In the genomic region with DNA sequence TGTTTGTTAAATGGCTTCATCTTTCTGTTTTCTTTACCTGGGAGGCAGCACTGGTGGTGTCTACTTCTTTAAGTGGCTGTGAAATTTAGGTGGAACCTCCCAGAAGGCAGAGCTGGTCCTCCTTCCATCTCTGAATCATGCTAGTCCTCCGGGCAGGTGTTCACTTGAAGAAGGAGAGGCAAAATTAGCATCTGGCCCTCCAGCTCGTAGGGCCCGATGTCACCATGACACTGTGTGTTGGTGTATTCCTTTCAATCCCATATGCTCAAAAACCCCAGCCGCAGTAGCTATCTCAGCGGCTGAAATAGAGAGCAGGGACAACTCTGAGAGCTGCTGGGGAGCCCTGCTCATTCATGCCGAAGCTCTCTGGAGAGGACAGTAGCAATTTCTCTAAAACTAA, we compare ENCODE assay signal across 20 mouse cellular contexts.
"Had no signal": no experiment of that assay in that cellular context is flagged by ENCODE, and none has a peak within 500 bp of the region (broad histone marks: within the 10 kb centered on the region; RNA-seq: fewer than 3 reads in every experiment).

No protein-coding gene starts in this region.

- H3K4me2 ChIP-seq: kidney, embryonic 15.5 days; limb, embryonic 12.5 days; limb, embryonic 15.5 days; liver, embryonic 11.5 days; lung, embryonic 14.5 days; midbrain, embryonic 12.5 days; midbrain, embryonic 15.5 days; neural tube, embryonic 12.5 days; neural tube, embryonic 15.5 days had no signal

- H3K27me3 ChIP-seq: kidney, embryonic 15.5 days; limb, embryonic 12.5 days; limb, embryonic 15.5 days; midbrain, embryonic 12.5 days; midbrain, embryonic 15.5 days; neural tube, embryonic 12.5 days; neural tube, embryonic 15.5 days had no signal

- ATAC-seq: liver, postnatal 0 days; lung, postnatal 0 days; midbrain, embryonic 15.5 days had no signal

- DNase-seq: kidney, adult 11 months; kidney, adult 8-10 months; kidney, postnatal 10 days; kidney, postnatal 36 days; left cerebral cortex, postnatal 4 days; liver, postnatal 0 days; lung, embryonic 14.5 days; thymus, adult 18-20 months; thymus, postnatal 36 days had no signal

- H3K9me3 ChIP-seq: kidney, embryonic 15.5 days; limb, embryonic 12.5 days; limb, embryonic 15.5 days; midbrain, embryonic 12.5 days; midbrain, embryonic 15.5 days; neural tube, embryonic 12.5 days; neural tube, embryonic 15.5 days had no signal

- H3K4me3 ChIP-seq: kidney, embryonic 15.5 days; limb, embryonic 12.5 days; limb, embryonic 15.5 days; midbrain, embryonic 12.5 days; midbrain, embryonic 15.5 days; neural tube, embryonic 12.5 days; neural tube, embryonic 15.5 days had no signal

- H3K9ac ChIP-seq: kidney, embryonic 15.5 days; limb, embryonic 12.5 days; limb, embryonic 15.5 days; liver, embryonic 14.5 days; liver, postnatal 0 days; lung, embryonic 14.5 days; midbrain, embryonic 12.5 days; midbrain, embryonic 15.5 days; neural tube, embryonic 12.5 days; neural tube, embryonic 15.5 days had no signal

- H3K27ac ChIP-seq: kidney, embryonic 15.5 days; limb, embryonic 12.5 days; limb, embryonic 15.5 days; liver, embryonic 14.5 days; macrophage; midbrain, embryonic 12.5 days; midbrain, embryonic 15.5 days; neural tube, embryonic 12.5 days; neural tube, embryonic 15.5 days had no signal

- H3K36me3 ChIP-seq: limb, embryonic 12.5 days; limb, embryonic 15.5 days; midbrain, embryonic 12.5 days; midbrain, embryonic 15.5 days; neural tube, embryonic 12.5 days had no signal
